Mouse (Mus musculus): ENCODE measurements around the gene Eif4e. TPM values are rescaled to one million over a fixed set of nuclear protein-coding genes. Genes with fewer than 3 reads are reported as not detected.

The Eif4e gene
- 300 and 313 TPM in 2 replicates for polyA plus RNA-seq (2016; fragmentation: Nextera tagmentation; extraction: Ambion mirVana)

DNA sequence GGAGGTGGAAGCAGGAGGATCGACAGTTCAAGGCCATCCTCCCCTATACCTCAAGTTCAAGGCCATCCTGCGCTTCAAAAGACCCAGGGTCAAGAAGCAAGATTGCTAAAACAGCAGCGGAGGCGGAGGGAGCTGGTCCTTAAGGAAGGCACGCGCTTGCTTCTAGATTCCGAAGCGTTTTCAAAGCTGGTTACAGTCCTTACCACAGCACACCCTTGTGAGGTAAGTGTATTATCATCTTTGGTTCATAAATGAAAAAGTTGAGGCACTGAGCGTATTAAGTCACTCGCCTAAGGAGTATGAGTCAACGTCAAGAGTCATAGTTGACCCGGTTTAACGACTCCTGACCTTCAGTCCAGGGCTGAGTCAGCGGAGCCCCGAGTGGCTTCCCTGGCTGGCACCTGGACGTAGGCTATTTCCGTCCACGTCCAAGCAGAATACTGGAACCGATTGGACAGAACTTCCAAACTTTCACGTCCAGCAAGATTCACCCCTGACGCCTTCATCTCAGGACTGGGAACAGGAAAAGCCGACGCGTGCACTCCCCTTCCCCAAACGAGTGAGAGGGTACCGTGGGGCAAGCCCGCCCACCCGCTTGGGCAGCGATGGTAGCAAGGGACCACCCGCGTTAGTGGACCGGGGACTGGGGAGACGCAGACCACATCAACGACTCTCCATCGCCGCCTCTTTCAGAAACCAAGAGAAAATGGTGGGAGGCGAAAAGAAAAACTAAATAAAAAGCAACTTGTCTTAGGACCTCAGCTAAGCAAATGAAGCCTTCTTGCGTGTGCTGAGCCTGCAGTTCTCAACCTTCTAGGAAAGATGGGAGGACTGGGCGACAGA lies at the start of gene Eif4e:
Eif4e (plus strand) TSS at position 107 of the 843 bp plus-strand sequence.
- peaks cover 3% of the 10 kb centered on the region; the same call in 1 of the 2 replicates for H3K27me3 ChIP-seq
- H3K27ac ChIP-seq: peak within 1 kb of the TSS; percentile 64
- peak within 1 kb of the TSS; percentile 63 for H3K4me2 ChIP-seq (replicated peaks)
- peak; percentile 57 for ATAC-seq (ENCODE audit: low FRiP score)
- peaks cover 23% of the 10 kb centered on the region for H3K4me1 ChIP-seq
- 1% methylated on average over 39 of the region's 39 CpGs for WGBS
- H3K9me3 ChIP-seq (replicated peaks): no peaks in the 10 kb centered on the region
- peak within 1 kb of the TSS; percentile 99 for H3K4me3 ChIP-seq
- H3K36me3 ChIP-seq: no peaks in the 10 kb centered on the region
- peak within 1 kb of the TSS; percentile 45 for H3K9ac ChIP-seq

DNA sequence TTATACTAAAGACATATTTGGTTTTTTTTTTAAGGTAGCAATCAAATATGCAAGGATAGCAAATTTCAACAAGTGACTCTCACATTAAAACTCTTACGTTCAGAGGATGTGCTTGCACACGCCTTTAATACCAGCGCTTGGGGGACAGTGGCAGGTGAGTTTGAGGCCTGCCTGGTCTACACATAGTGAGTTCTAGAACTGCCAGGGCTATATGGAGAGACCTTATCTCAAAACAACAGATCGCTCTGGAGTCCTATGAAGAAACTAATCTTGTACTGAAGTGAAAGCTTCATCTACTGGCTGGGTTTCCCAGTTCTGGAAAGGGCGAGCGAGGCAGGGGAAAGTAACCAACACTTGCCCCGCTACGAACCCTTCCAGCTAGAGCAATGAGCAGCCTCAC lies 46.5 kb upstream of the Eif4e start:
- Histone ChIP-seq H3K27ac (no peak overlapping the region), H3K4me1 (no peaks in the 10 kb centered on the region)

DNA sequence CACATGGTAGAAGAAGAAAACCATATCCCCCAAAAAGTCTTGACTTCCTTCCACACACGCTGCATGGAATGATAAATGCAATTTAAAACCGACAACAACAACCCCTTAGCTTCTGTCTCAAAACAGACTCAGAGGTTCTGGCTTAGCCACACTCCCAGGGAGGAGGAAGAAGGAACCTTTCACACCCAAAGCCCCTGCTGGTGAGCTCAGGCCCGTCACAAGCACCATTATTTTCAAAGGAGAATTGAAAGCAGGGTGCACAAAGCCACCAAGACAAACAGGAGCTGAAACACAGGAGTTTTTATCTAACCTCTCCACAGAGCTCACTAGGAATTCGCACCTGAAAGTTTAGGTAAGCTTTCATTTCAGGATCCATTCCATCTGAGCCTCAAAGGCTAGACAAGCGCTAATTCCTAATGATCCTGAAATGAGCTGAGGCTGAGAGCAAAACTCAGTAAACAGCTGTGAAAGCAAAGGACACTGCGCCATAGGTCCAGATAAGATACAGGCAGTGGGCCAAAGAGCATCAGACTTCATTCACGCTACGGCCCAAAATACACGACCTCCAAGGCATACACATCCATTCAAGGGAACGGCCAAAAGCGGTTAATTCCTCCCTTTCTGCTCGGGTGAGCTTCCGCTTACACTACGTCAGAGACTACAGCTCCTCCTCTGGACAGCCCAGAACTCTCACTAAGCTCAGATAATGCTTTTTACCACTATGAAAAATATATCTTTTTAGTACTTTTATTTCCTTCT lies 44.3 kb upstream of the Eif4e start:
- no peak overlapping the region for H3K4me3 ChIP-seq
- H3K9me3 ChIP-seq (replicated peaks): no peaks in the 10 kb centered on the region
- WGBS: 73% methylated on average over 14 of the region's 14 CpGs
- no peak for ATAC-seq (ENCODE audit: low FRiP score)
- no peak overlapping the region for H3K27ac ChIP-seq
- no peaks in the 10 kb centered on the region for H3K27me3 ChIP-seq
- H3K36me3 ChIP-seq: peaks cover 37% of the 10 kb centered on the region
- no peak overlapping the region for H3K9ac ChIP-seq
- no peaks in the 10 kb centered on the region for H3K4me1 ChIP-seq
- no peak overlapping the region for H3K4me2 ChIP-seq (replicated peaks)

More for the DNA sequence above, 46.5 kb upstream of the Eif4e start:
- 96% methylated on average over 8 of the region's 8 CpGs for WGBS
- Histone ChIP-seq H3K4me2 (replicated peaks) (no peak overlapping the region), H3K9ac (no peak overlapping the region), H3K9me3 (replicated peaks) (no peaks in the 10 kb centered on the region), H3K4me3 (no peak overlapping the region), H3K36me3 (peaks cover 27% of the 10 kb centered on the region), H3K27me3 (no peaks in the 10 kb centered on the region)
- no peak for ATAC-seq (ENCODE audit: low FRiP score)

DNA sequence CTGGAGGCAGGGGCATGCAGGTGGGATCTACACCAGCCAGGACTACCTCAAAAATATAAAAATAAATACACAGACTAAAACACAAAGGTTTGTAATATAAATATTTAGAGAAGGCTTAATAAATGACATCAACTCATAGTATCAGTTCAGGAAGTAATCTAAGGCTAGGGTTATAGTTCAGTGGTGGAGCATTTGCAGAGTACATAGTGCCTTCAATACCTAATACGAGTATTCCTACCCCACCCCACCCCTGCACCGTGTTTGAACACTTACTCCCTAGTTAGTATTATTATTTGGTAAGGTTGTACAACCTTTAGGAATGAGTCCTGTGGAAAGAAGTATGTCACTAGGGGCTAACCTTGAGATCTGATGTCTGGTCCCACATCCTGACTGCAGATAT lies 42.7 kb upstream of the Eif4e start:
- Histone ChIP-seq H3K9me3 (replicated peaks) (no peaks in the 10 kb centered on the region), H3K36me3 (peaks cover 37% of the 10 kb centered on the region), H3K4me3 (no peak overlapping the region), H3K4me1 (peaks cover 7% of the 10 kb centered on the region), H3K9ac (no peak overlapping the region), H3K4me2 (replicated peaks) (no peak overlapping the region), H3K27ac (no peak overlapping the region), H3K27me3 (no peaks in the 10 kb centered on the region)
- no peak for ATAC-seq (ENCODE audit: low FRiP score)
- WGBS: 94% methylated on average over 2 of the region's 2 CpGs

DNA sequence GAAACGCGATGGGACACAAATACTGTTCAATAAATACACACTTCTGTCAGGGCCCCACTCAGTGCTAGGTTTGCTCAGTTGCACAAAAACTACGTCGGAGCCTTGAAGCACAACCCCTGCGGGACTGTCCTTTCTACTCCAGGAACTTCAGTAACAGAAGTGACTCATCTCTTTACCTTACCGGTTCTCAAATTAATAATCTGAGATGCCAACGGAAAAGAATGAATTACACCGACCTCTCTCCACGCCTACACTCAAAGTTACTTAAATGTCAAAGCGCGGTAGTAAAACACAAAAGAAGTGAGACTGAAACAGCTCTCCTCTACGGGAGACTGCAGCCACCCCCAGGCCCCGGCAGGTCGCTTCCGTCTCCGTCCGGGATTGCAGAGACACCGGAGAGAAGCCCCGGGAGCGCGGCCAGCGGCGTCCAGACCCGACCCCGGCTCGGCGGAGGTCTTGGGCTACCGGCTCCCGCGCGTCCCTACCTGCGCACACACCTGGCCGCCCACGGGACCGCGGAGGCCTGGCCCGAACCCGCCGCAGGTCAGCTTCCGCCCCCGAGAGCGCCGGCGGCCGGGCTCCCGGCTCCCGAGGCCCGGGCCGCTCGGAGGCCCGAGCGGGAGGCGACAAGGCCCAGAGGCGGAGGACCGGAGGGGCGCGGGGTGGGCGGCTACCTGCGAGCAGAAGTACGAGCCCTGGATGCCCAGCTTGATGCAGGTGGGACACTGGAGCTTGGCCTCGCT lies 37.2 kb upstream of the Eif4e start:
- H3K4me1 ChIP-seq: peaks cover 10% of the 10 kb centered on the region
- peaks cover 15% of the 10 kb centered on the region for H3K36me3 ChIP-seq
- H3K9me3 ChIP-seq (replicated peaks): no peaks in the 10 kb centered on the region
- peak overlapping the region; percentile 82 for H3K4me2 ChIP-seq (replicated peaks)
- peak overlapping the region; percentile 78 for H3K4me3 ChIP-seq
- H3K27me3 ChIP-seq: no peaks in the 10 kb centered on the region
- H3K27ac ChIP-seq: peak overlapping the region; percentile 81
- ATAC-seq (ENCODE audit: low FRiP score): no peak; the same call in 1 of the 2 replicates
- peak overlapping the region; percentile 92 for H3K9ac ChIP-seq
- WGBS: under 1% methylated on average over 58 of the region's 61 CpGs

DNA sequence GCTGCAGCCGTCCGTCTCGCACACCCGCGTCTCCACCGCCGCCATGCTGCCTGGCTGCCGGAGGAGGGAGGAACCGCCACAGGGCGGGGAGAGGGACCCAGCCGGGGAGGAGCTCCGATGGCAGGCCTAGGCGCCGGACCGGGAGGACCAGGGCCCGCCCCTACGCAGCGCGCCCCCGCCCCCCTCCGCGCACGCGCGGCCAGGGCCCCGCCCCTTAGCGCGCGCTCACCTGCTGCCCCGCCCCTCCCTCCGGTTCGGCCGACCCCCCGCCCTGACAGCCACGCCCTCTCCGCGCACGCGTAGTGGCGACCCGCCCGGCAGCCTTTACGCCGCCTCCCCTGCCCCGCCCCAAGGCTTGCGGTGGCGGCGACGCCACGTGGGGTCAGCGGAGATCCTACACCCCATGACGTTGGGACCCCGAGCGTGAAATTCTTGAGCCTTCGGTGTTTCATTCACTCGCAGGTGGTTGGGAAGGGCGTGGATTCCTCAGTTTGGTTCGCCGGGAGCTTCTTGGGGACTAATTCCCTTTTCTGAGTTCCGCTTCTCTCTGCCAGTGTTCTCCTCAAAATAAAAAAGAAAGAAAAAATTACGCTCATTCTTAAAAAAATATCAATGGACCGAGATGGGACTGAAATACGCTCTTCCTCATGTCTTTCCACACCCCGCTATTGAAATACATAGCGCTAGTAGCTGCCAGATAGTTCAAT lies 36.5 kb upstream of the Eif4e start, which contains the start of gene Metap1:
Metap1 (minus strand) TSS at position 189 of the 707 bp plus-strand sequence.
- Histone ChIP-seq H3K27ac (peak within 1 kb of the TSS; percentile 81), H3K4me1 (peaks cover 10% of the 10 kb centered on the region), H3K4me3 (peak within 1 kb of the TSS; percentile 78), H3K9ac (peak within 1 kb of the TSS; percentile 92), H3K27me3 (no peaks in the 10 kb centered on the region), H3K4me2 (replicated peaks) (peak within 1 kb of the TSS; percentile 82), H3K36me3 (peaks cover 14% of the 10 kb centered on the region), H3K9me3 (replicated peaks) (no peaks in the 10 kb centered on the region)
- ATAC-seq (ENCODE audit: low FRiP score): peak; percentile 98
- under 1% methylated on average over 55 of the region's 65 CpGs for WGBS

DNA sequence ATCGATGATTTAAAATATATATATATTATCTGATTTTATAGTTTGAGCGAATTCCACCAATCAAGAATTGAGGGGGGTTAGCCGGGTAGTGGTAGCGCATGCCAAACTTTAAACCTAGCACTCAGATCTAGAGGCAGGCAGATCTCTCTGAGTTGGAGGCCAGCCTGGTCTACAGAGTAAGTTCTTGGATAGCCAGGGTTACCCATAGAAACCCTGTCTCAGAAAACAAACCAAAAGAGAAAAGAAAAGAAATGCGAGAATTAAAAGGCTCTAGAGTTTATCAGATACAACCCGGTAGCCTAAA lies 36.0 kb upstream of the Eif4e start:
- peaks cover 9% of the 10 kb centered on the region for H3K36me3 ChIP-seq
- peak; percentile 30 for ATAC-seq (ENCODE audit: low FRiP score)
- H3K27me3 ChIP-seq: no peaks in the 10 kb centered on the region
- peaks cover 10% of the 10 kb centered on the region for H3K4me1 ChIP-seq
- peak overlapping the region; percentile 92 for H3K9ac ChIP-seq
- no peak overlapping the region for H3K27ac ChIP-seq
- peak overlapping the region; percentile 55 for H3K4me2 ChIP-seq (replicated peaks)
- H3K9me3 ChIP-seq (replicated peaks): no peaks in the 10 kb centered on the region
- H3K4me3 ChIP-seq: peak overlapping the region; percentile 78
- WGBS: 27% methylated on average over 6 of the region's 6 CpGs

DNA sequence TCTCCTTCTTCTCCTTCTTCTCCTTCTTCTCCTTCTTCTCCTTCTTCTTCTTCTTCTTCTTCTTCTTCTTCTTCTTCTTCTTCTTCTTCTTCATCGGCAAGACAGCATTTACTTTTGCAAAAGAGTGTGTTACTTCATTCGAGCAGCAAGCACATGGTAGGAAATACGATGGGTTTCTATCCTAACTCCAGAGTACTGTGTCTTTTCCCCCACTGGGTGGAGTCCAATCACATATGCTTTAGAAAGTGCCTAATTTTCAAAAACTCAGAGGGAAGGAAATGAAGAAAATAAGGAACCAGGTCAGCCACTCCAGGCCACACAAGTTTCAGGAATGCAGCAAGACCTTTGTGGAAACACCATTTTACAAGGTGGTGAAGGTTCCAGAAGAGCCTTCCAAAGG lies 32.3 kb upstream of the Eif4e start:
- Histone ChIP-seq H3K27ac (no peak overlapping the region), H3K9ac (no peak overlapping the region), H3K27me3 (no peaks in the 10 kb centered on the region), H3K4me3 (no peak overlapping the region), H3K4me2 (replicated peaks) (no peak overlapping the region), H3K36me3 (no peaks in the 10 kb centered on the region), H3K9me3 (replicated peaks) (no peaks in the 10 kb centered on the region), H3K4me1 (no peaks in the 10 kb centered on the region)
- WGBS: 89% methylated on average over 3 of the region's 3 CpGs
- ATAC-seq (ENCODE audit: low FRiP score): no peak

DNA sequence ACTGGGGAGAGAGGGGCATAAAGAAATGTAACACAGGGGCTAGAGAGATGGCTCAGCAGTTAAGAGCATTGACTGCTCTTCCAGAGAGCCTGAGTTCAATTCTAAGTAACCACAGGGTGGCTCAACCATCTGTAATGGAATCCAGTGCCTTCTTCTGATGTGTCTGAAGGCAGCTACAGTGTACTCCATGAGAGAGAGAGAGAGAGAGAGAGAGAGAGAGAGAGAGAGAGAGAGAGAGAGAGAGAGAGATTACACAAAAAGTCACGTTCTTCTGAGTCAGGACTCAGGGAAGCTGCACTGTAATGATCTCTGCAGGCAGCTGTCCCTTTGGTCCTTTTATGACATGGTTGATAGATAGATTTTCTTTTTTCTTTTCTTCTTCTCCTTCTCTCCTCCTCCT lies 31.4 kb upstream of the Eif4e start:
- no peak overlapping the region for H3K27ac ChIP-seq
- no peak for ATAC-seq (ENCODE audit: low FRiP score)

DNA sequence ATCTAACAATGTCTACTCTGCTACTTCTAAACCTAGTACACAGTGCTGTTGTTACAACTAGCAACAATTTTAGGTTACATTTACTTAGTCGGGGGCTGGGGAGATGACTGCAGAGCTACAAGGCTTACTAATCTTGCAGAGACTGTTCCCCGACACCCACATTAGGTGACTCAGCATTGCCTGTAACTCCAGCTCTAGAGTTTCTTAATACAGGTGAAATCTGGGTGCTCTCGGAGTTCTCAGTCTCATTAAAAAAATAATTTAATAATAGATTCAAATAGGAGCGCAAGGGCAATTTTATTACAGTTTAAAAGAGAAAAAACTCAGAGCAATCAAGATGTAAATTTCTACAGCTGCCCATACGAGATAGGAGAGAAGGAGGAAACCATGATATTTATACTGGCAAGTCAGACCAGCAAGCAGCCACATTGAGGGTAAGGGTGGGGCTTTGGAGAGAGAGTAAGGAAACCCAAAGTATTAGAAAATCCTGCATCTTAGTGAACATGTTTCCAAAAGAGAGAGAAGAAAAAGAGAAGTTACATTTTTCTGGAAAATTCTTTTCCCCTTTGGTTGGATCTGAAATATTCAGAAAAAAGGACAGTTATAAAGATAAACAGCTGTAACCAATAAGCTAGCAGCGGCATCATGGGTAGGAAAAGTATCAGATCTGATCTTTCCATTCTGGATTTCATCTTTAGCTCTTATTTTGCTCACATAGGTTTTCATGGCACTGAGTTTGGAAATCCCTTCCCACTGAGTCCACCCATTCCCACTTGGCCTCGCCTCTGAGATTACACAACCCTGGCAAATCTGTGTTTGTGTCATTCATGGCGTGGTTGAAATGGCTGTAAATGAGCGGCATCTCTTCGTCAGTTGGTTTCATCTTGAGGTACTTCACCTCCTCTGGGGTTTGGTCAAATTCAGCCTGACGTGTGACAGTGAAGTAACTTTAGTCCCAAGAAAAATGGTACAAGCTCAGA lies 30.5 kb upstream of the Eif4e start:
- Histone ChIP-seq H3K9ac (no peak overlapping the region), H3K27me3 (no peaks in the 10 kb centered on the region), H3K4me3 (no peak overlapping the region), H3K36me3 (no peaks in the 10 kb centered on the region), H3K27ac (no peak overlapping the region), H3K4me1 (peaks cover 10% of the 10 kb centered on the region), H3K4me2 (replicated peaks) (no peak overlapping the region), H3K9me3 (replicated peaks) (no peaks in the 10 kb centered on the region)
- no peak for ATAC-seq (ENCODE audit: low FRiP score)
- 87% methylated on average over 11 of the region's 11 CpGs for WGBS

More for the DNA sequence above, 31.4 kb upstream of the Eif4e start:
- Histone ChIP-seq H3K36me3 (no peaks in the 10 kb centered on the region), H3K9me3 (replicated peaks) (no peaks in the 10 kb centered on the region), H3K4me2 (replicated peaks) (no peak overlapping the region), H3K4me3 (no peak overlapping the region), H3K27me3 (no peaks in the 10 kb centered on the region), H3K4me1 (peaks cover 3% of the 10 kb centered on the region; the same call in 1 of the 2 replicates), H3K9ac (no peak overlapping the region)
- 42% methylated on average over 1 of the region's 1 CpGs for WGBS

DNA sequence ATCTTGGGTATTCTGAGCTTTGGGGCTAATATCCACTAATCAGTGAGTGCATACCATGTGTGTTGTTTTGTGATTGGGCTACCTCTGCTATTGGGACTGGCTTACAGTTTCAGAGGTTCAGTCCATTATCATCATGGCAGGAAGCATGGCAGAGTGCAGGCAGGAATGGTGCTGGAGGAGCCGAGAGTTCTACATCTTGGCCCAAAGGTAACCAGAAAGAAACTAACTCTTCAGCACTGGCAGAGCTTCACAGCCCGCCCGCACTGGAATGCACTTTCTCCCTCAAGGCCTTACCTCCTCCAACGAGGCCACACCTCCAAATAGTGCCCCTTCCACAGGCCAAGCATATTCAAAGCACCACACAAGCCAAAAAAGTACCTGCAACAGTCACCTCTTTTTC lies 27.2 kb upstream of the Eif4e start:
- no peak for ATAC-seq (ENCODE audit: low FRiP score)
- no peaks in the 10 kb centered on the region for H3K36me3 ChIP-seq
- no peak overlapping the region for H3K4me3 ChIP-seq

More for the DNA sequence above, 27.2 kb upstream of the Eif4e start:
- Histone ChIP-seq H3K4me1 (peaks cover 15% of the 10 kb centered on the region), H3K4me2 (replicated peaks) (no peak overlapping the region), H3K9ac (no peak overlapping the region), H3K9me3 (replicated peaks) (no peaks in the 10 kb centered on the region), H3K27me3 (no peaks in the 10 kb centered on the region), H3K27ac (no peak overlapping the region)
- 62% methylated on average over 4 of the region's 4 CpGs for WGBS
